Mouse (Mus musculus) heart, embryonic 15.5 days (tissue): Measurements from ENCODE around the gene Pfdn6. TPM values are rescaled to one million over a fixed set of nuclear protein-coding genes. Genes with fewer than 3 reads are reported as not detected.

Source experiments
- ATAC-seq: fragments of 200-750 bp; cut with Nextera tagmentation; replicated peaks from 2 replicates; pipeline ENCODE4 v1.8.0; 2017; ENCODE audit warnings: low read depth, moderate TSS enrichment; ENCODE audit not compliant: insufficient number of reproducible peaks, insufficient read depth, low FRiP score
- H3K27ac ChIP-seq: fragments of 300-500 bp; sonication (generic); 2 replicates; pipeline ENCODE4 v1.5.1; 2015; ENCODE audit warnings: mild to moderate bottlenecking, inconsistent platforms
- H3K27me3 ChIP-seq: fragments of 300-500 bp; sonication (generic); 2 replicates; pipeline ENCODE4 v1.6.1; 2015; ENCODE audit warnings: inconsistent platforms
- H3K36me3 ChIP-seq: fragments of 300-500 bp; sonication (generic); 2 replicates; pipeline ENCODE4 v1.6.1; 2015; ENCODE audit warnings: mild to moderate bottlenecking, inconsistent platforms
- H3K4me1 ChIP-seq: fragments of 300-500 bp; sonication (generic); replicated peaks from 2 replicates; pipeline ENCODE4 v1.6.1; 2015; ENCODE audit warnings: inconsistent platforms
- H3K4me2 ChIP-seq: fragments of 300-500 bp; sonication (generic); 2 replicates; pipeline ENCODE4 v1.6.1; 2015; ENCODE audit warnings: inconsistent platforms, mild to moderate bottlenecking, moderate library complexity
- H3K4me3 ChIP-seq: fragments of 300-500 bp; sonication (generic); 2 replicates; pipeline ENCODE4 v1.5.1; 2015; ENCODE audit warnings: mild to moderate bottlenecking, inconsistent platforms
- H3K9ac ChIP-seq: fragments of 300-500 bp; sonication (generic); 2 replicates; pipeline ENCODE4 v1.6.1; 2015; ENCODE audit warnings: mild to moderate bottlenecking, inconsistent platforms
- H3K9me3 ChIP-seq: fragments of 300-500 bp; sonication (generic); replicated peaks from 2 replicates; pipeline ENCODE4 v1.6.1; 2016; ENCODE audit warnings: inconsistent platforms
- WGBS: fragments of 180-500 bp; shearing (Covaris S2); methylation state at CpG from one replicate; pipeline ENCODE4 v1.1.7; 2015; ENCODE audit warnings: mixed read lengths; 5-methylcytosine and 5-hydroxymethylcytosine counted together
- polyA plus RNA-seq: library from polyadenylated mRNA; unstranded; fragments of >200 nt; fragmentation: Nextera tagmentation; extraction: Ambion mirVana; gene quantifications from 2 replicates; pipeline ENCODE4 v1.2.1, GENCODE M21; 2015

The Pfdn6 gene
- polyA plus RNA-seq, 1 experiment from 2014 or later, result 115 TPM

DNA sequence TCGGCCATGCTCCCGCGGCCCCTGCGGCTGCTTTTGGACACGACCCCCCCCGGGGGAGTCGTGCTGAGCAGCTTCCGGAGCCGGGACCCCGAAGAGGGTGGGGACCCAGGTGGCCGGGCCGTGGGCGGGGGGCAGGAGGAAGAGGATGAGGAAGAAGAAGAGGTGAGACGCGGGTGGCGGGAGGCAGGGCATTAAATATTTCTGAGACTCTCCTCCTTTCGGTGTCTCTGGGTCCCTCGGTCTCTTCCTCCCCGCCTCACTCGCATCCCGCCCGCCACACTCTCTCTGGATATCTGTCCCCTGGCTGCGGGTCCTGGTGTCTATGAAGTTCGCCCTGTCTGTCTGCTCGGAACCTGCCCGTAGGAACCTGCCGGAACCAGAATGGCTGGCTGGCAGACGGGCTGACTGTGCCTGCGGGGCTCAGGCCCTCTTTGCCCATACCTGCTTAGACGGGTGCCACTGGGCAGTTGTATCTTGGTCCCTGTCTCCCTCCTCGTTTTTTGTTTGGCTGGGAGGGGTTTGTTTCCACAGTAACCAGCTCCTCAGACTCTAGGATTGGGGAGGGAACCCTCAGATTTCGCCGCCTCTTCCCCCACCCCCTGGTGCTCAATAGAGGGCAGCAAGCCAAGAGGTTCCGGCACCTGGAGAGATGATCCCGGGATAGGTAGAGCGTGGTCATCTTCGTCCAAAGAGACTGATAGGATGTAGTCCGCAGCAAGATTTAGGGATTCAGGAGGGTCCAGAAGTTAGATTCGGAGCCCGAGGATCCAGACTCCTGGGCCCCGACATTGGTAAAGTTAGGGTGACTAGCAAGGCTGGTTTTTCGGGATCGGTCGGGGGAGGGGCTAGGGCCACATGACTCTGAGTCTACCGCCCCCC is 9.6 kb downstream of the Pfdn6 start:
- no peaks in the 10 kb centered on the region for H3K9me3 ChIP-seq
- peaks cover 26% of the 10 kb centered on the region for H3K4me1 ChIP-seq
- peak overlapping the region; percentile 87 for H3K9ac ChIP-seq
- H3K4me3 ChIP-seq, result peak overlapping the region; percentile 77
- no peaks in the 10 kb centered on the region for H3K27me3 ChIP-seq
- peak overlapping the region; percentile 87 for H3K4me2 ChIP-seq
- no peak for ATAC-seq
- under 1% methylated on average over 44 of the region's 45 CpGs for WGBS
- H3K27ac ChIP-seq, result peak overlapping the region; percentile 99
- peaks cover 29% of the 10 kb centered on the region for H3K36me3 ChIP-seq

DNA sequence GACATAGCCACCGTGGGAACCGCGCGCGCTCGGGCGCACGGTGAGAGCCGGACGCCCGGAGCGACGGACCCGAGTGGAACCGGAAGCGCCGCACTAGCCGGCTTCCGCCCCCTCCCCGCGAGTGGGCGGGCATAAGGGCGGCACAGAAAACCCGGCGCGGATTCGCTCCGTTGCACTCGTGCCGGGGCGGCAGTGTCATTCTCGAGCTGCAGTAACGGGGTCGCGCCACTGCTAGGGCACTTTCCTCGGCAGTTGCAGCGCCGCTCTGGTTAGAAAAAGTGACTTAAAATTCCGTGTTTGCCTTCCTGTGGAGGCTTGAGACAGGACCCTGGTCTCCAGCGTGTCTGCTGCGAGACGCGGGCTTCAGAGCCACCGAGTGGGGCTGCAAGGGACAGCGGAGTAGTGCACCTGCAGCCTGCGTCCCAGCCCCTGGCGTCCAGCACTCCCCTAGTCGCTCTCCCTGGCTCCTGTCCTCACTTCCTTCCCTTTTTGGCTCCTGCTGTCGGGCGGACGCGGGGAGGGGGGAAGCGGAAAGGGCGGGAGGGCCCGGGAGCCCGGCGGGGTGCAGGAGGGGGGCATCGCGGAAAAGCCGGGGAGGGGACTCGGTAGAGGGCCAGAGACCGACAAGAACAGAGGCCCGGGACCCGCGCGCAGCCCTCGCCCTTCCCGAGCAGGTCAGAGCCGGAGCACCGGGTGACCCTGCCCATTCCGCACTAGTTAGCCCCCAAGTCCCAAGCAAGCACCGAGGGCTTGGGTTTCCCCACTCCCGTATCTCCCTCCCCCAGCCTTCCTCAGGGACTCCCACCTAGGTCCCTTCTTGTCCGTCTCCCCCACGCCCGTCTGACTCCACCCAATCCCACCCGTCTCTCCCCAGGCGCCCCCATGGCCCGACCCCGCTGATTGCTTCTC is 10.5 kb downstream of the Pfdn6 start, which contains the start of gene Rgl2:
Gene Rgl2 (plus strand): TSS at position 173 of the 909 bp plus-strand sequence.
- under 1% methylated on average over 73 of the region's 80 CpGs for WGBS
- H3K36me3 ChIP-seq, result peaks cover 28% of the 10 kb centered on the region
- peak; percentile 85 for ATAC-seq

DNA sequence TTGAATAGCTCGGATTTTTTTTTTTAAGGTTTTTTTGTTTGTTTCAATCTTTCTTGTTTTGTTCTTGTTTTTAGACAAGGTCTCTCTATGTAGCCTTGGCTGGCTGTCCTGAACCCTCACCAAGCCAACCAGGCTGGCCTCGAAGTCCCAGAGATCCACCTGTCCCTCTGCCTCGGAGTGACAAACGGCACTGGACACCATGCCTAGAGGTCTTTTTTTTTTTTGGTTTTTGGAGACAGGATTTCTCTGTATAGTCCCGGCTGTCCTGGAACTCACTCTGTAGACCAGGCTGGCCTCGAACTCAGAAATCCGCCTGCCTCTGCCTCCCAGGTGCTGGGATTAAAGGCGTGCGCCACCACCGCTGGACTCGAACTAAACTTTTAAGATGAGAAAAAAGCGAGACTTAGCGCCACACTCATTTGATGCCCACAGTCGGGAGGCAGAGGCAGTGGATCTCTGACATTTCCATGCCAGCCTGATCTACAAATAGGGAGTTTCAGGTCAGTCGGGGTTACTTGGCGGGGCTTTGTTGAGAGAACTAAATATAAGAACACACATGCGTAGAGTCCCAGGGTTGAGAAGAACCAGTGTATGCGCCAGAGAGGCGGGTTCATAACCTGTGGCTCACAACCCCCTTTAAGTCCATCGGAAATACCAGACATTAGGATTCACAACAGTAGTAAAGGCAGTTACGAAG is 11.7 kb downstream of the Pfdn6 start:
- Histone ChIP-seq H3K4me3 (peak overlapping the region; percentile 77), H3K4me2 (peak overlapping the region; percentile 87), H3K4me1 (peaks cover 26% of the 10 kb centered on the region), H3K27ac (peak overlapping the region; percentile 99; the same call in 1 of the 2 replicates), H3K36me3 (peaks cover 19% of the 10 kb centered on the region), H3K9ac (peak overlapping the region; percentile 87), H3K9me3 (no peaks in the 10 kb centered on the region), H3K27me3 (no peaks in the 10 kb centered on the region)
- WGBS, result 51% methylated on average over 21 of the region's 21 CpGs
- ATAC-seq, result no peak

More for the DNA sequence above, 10.5 kb downstream of the Pfdn6 start, which contains the start of gene Rgl2:
- Histone ChIP-seq H3K9ac (peak within 1 kb of the TSS; percentile 87), H3K27me3 (no peaks in the 10 kb centered on the region), H3K4me1 (peaks cover 26% of the 10 kb centered on the region), H3K9me3 (no peaks in the 10 kb centered on the region), H3K4me2 (peak within 1 kb of the TSS; percentile 87), H3K4me3 (peak within 1 kb of the TSS; percentile 77), H3K27ac (peak within 1 kb of the TSS; percentile 99)

DNA sequence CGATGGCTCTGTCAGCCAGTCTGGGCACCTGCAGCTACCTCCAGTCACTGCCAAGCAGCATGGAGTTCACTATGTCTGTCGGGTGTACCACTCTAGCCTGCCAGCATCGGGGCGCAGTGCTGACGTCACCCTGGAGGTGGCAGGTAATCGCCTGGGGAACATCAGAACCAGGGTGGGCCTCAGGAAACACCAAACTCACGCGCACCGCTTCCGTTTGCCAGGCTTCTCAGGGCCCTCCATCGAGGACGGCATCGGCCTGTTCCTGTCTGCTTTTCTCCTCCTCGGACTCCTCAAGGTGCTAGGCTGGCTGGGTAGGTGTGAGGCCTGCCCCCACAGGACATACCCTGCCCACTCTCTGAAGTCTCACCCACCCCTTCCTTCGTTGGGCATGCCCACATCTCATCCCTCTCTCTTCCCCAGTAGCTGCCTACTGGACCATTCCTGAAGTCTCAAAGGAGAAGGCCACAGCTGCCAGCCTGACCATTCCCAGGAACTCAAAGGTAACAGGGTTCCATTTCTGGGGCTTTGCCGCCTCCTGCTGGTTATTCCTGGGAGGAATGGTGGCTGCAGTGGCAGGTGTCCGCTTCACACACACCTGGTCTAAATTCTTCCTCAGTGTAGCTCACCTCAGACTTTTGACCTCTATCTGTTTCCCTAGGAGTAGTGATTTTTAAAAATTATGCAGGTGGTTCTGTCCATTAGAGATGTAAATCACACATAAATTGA is 13.8 kb downstream of the Pfdn6 start:
- no peak for ATAC-seq
- Histone ChIP-seq H3K4me1 (peaks cover 26% of the 10 kb centered on the region), H3K4me3 (no peak overlapping the region), H3K9ac (no peak overlapping the region), H3K27me3 (no peaks in the 10 kb centered on the region), H3K27ac (no peak overlapping the region), H3K4me2 (no peak overlapping the region), H3K9me3 (no peaks in the 10 kb centered on the region), H3K36me3 (peaks cover 5% of the 10 kb centered on the region; the same call in 1 of the 2 replicates)
- WGBS, result 74% methylated on average over 17 of the region's 17 CpGs

DNA sequence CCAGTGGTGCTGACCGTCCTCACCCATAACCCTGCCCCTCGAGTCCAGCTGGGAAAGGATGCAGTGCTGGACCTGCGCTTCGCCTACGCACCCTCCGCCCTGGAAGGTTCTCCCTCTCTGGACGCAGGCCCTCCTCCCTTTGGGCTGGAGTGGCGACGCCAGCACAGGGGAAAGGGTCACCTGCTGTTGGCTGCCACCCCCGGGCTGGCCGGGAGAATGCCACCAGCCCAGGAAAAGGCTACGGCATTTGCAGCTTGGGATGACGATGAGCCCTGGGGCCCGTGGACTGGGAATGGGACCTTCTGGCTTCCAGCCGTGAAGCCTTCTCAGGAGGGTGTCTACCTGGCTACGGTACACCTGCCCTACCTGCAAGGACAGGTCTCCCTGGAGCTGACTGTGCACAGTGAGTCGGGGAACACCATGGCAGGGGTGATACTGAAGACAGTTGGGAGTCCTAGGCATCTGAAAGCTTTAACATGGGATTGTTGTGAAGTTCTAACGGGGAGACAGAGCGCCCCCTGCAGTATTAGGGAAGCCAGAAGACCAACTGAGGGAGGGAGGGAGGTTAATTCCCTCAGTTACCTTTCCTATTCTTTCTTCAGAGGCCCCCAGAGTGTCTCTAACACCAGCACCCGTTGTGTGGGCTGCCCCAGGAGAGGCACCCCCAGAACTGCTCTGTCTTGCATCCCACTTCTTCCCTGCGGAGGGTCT is 14.6 kb downstream of the Pfdn6 start:
- H3K9ac ChIP-seq, result no peak overlapping the region

DNA sequence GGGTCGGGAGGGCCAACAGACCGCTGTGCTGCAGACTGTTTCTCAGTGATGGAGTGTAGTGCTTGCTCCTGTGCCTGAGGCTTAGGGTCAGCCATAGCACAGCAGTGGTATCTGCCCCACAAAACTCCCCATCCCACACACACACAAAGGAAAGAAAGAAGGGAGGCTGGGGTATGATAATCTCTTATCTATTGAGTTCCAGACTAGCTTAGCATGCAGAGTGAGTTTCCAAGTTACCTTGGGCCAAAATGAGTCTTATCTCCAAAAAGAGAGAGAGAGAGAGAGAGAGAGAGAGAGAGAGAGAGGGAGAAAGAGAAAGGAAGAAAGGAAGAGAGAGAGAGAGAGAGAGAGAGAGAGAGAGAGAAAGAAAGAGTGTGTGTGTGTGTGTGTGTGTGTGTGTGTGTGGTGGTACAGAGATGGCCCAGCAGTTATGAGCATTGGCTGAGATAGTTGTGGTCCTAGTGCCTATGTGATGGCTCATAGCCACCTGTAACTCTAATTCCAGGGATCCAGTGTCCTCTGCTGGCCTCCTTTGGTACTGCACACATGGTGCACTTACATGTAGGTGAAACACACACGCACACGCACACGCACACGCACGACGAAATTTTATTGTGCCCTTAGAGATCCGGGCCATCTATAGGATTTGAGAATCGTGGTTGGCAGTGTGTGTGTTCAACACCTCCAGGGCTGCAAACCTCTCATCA is 15.4 kb downstream of the Pfdn6 start:
- H3K4me3 ChIP-seq, result no peak overlapping the region
- H3K27me3 ChIP-seq, result no peaks in the 10 kb centered on the region
- H3K9ac ChIP-seq, result no peak overlapping the region
- no peak overlapping the region for H3K4me2 ChIP-seq
- H3K9me3 ChIP-seq, result no peaks in the 10 kb centered on the region
- H3K36me3 ChIP-seq, result peaks cover 5% of the 10 kb centered on the region; the same call in 1 of the 2 replicates
- H3K27ac ChIP-seq, result no peak overlapping the region
- WGBS, result 77% methylated on average over 10 of the region's 10 CpGs
- no peak for ATAC-seq
- H3K4me1 ChIP-seq, result peaks cover 25% of the 10 kb centered on the region

More for the DNA sequence above, 14.6 kb downstream of the Pfdn6 start:
- Histone ChIP-seq H3K4me2 (no peak overlapping the region), H3K27ac (no peak overlapping the region), H3K9me3 (no peaks in the 10 kb centered on the region), H3K4me1 (peaks cover 22% of the 10 kb centered on the region), H3K27me3 (no peaks in the 10 kb centered on the region), H3K36me3 (peaks cover 5% of the 10 kb centered on the region; the same call in 1 of the 2 replicates), H3K4me3 (no peak overlapping the region)
- WGBS, result 82% methylated on average over 21 of the region's 21 CpGs
- no peak for ATAC-seq

DNA sequence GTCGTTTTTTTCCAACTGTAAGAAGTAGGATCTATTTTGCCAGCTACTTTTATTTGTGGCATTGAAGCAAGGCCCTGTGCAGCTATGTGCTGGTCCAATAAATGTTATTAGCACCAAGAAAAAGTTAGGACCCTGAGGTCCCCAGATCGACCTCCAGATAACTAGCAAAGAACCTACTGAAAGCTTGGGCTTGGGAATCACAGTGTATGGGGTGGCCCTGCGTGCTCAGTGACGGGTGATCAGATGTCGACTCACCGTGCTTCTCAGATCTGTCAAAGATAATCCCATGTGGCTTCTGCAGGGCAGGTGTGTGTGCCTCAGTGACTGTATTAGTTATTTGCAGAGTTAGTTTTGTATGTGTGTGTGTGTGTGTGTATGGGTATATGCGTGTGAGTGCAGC is 18.8 kb downstream of the Pfdn6 start:
- Histone ChIP-seq H3K27ac (no peak overlapping the region), H3K4me3 (peak overlapping the region; percentile 72; the same call in 1 of the 2 replicates), H3K36me3 (peaks cover 3% of the 10 kb centered on the region; the same call in 1 of the 2 replicates), H3K4me1 (peaks cover 32% of the 10 kb centered on the region), H3K27me3 (no peaks in the 10 kb centered on the region), H3K4me2 (peak overlapping the region; percentile 98), H3K9me3 (no peaks in the 10 kb centered on the region), H3K9ac (no peak overlapping the region)
- 80% methylated on average over 7 of the region's 7 CpGs for WGBS
- ATAC-seq, result no peak

DNA sequence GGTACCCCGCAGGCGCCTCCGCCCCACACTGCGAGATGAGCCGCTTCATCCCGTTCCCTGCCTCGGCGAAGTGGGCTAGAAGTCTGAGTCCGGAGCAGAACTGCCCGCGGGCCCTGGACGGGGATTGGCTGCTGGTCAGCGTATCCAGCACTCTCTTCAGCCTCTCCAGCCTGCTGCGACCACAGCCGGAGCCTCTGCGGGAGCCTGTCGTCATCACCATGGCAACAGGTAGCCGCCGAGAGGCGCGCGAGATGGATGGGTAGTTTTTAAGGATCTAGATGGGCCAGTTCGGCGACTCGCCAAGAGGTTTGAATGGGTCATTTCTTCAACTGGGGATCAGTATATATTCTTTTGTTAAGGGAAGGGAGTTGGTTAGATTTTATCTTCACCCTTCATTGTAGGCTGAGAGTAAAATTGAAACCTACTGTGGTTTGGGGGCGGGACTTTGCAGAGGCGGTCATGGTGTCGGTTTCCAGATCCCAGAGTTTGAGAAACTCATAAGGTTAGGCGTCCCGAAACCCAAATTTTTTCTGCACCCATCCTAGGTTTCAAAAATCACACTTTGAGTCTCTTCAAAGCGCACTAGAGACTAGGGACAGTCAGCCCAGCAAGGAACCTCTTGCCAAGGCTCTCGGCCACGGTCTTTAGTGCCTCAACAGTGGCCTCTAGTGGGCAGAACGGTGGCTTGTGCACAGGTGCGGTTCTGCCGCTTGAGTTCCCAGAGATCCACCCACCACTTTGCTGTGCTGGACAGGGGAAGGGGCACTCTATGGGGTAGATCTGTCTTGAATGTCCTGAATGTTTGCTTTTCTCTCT is 19.7 kb downstream of the Pfdn6 start:
- Histone ChIP-seq H3K9ac (peak overlapping the region; percentile 82), H3K4me2 (peak overlapping the region; percentile 98), H3K36me3 (no peaks in the 10 kb centered on the region), H3K27me3 (no peaks in the 10 kb centered on the region), H3K4me3 (peak overlapping the region; percentile 72), H3K27ac (peak overlapping the region; percentile 86), H3K9me3 (no peaks in the 10 kb centered on the region), H3K4me1 (peaks cover 33% of the 10 kb centered on the region)
- WGBS, result under 1% methylated on average over 36 of the region's 36 CpGs
- no peak; the same call in 1 of the 2 replicates for ATAC-seq
